Mouse (Mus musculus) G1E (cell line): ENCODE measurements around the gene Prkcg. TPM values are rescaled to one million over a fixed set of nuclear protein-coding genes. Genes with fewer than 3 reads are reported as not detected.

Source experiments
- ATAC-seq: 2 replicates; pipeline ENCODE4 v1.8.0; 2016; ENCODE audit warnings: mild to moderate bottlenecking; ENCODE audit not compliant: insufficient number of reproducible peaks, poor library complexity, low FRiP score, severe bottlenecking; ENCODE audit errors: extremely low read depth
- DNase-seq: peaks from one replicate; pipeline ENCODE4 v3.0.0; 2012; ENCODE audit warnings: low spot score
- H3K27me3 ChIP-seq: 2 replicates; pipeline ENCODE4 v1.6.1; 2012; ENCODE audit warnings: mild to moderate bottlenecking, low read length, inconsistent platforms; ENCODE audit not compliant: insufficient read depth
- H3K36me3 ChIP-seq: replicated peaks from 2 replicates; pipeline ENCODE3; 2012; ENCODE audit warnings: mild to moderate bottlenecking, inconsistent platforms
- H3K4me1 ChIP-seq: 2 replicates; pipeline ENCODE4 v1.6.1; 2012; ENCODE audit warnings: low read depth, low read length, inconsistent platforms, mixed read lengths; ENCODE audit not compliant: insufficient read depth
- H3K4me3 ChIP-seq: 2 replicates; pipeline ENCODE4 v1.5.1; 2012; ENCODE audit warnings: low read depth, mild to moderate bottlenecking, inconsistent platforms, low read length, moderate library complexity, mixed read lengths
- H3K9me3 ChIP-seq: replicated peaks from 2 replicates; pipeline ENCODE4 v1.6.1; 2012; ENCODE audit warnings: inconsistent platforms
- CTCF ChIP-seq: IDR thresholded peaks from 2 replicates; pipeline ENCODE4 v1.5.1; 2012; ENCODE audit warnings: low read depth, low read length, inconsistent platforms, mixed read lengths
- GATA1 ChIP-seq: IDR thresholded peaks from 2 replicates; pipeline ENCODE4 v1.6.1; 2012; ENCODE audit warnings: borderline replicate concordance, low read length, inconsistent platforms, mixed read lengths
- GATA2 ChIP-seq: IDR thresholded peaks from 2 replicates; pipeline ENCODE4 v1.6.1; 2012; ENCODE audit warnings: low read depth, low read length, inconsistent platforms, borderline replicate concordance
- POLR2AphosphoS5 ChIP-seq: IDR thresholded peaks from 2 replicates; pipeline ENCODE4 v1.6.1; 2012; ENCODE audit warnings: low read depth, low read length, inconsistent platforms; ENCODE audit not compliant: insufficient replicate concordance
- TAL1 ChIP-seq: conservative IDR thresholded peaks from 2 replicates; pipeline ENCODE4 v1.6.1; 2012; ENCODE audit warnings: low read depth, low read length, inconsistent platforms, mixed read lengths
- polyA plus RNA-seq: library from polyadenylated mRNA; stranded (reverse); fragments of >175 nt; gene quantifications from 2 replicates; pipeline ENCODE4 v1.2.3, GENCODE M21; 2012
- total RNA-seq, 2 experiments: library from RNA; stranded (forward) in 1 of 2; stranded (reverse) in 1 of 2; fragments of 200-1000 nt in 1 of 2; fragments of >200 nt in 1 of 2; fragmentation: Nextera tagmentation in 1 of 2; gene quantifications; 2 replicates each; pipeline ENCODE4 v1.2.3; 2014 to 2017

Prkcg gene
- total and polyA plus RNA-seq, 3 experiments, result 0.33 TPM; not detected in 2

- no peak for ATAC-seq
- TF ChIP-seq TAL1 (no peak), GATA1 (no peak), GATA2 (no peak)
- H3K36me3 ChIP-seq, result no peaks in the 10 kb centered on the region
These were observed 8.8 kb upstream of the Prkcg start for GRCm38 (mm10) chr7:3280080-3280653.

GRCm38 (mm10) chr7:3280654-3281153, 8.3 kb upstream of the Prkcg start:
- Histone ChIP-seq H3K27me3 (no peaks in the 10 kb centered on the region), H3K4me1 (no peaks in the 10 kb centered on the region), H3K9me3 (no peaks in the 10 kb centered on the region), H3K36me3 (no peaks in the 10 kb centered on the region), H3K4me3 (no peak overlapping the region)
- TF ChIP-seq POLR2AphosphoS5, result no peak
- TF ChIP-seq GATA1, result no peak
- no peak for TF ChIP-seq GATA2
- no peak for TF ChIP-seq TAL1
- no peak for TF ChIP-seq CTCF
- ATAC-seq (no peak), DNase-seq (no peak)

More at GRCm38 (mm10) chr7:3280080-3280653, 8.8 kb upstream of the Prkcg start:
- no peak overlapping the region for H3K4me3 ChIP-seq
- H3K27me3 ChIP-seq, result no peaks in the 10 kb centered on the region
- no peak for DNase-seq
- H3K9me3 ChIP-seq, result no peaks in the 10 kb centered on the region
- no peaks in the 10 kb centered on the region for H3K4me1 ChIP-seq

GRCm38 (mm10) chr7:3281741-3282140, 7.2 kb upstream of the Prkcg start:
- TF ChIP-seq GATA1, result no peak
- TF ChIP-seq POLR2AphosphoS5, result no peak
- no peak for TF ChIP-seq CTCF
- TF ChIP-seq TAL1, result no peak
- TF ChIP-seq GATA2, result no peak
- H3K36me3 ChIP-seq, result no peaks in the 10 kb centered on the region
- no peaks in the 10 kb centered on the region for H3K27me3 ChIP-seq
- H3K4me1 ChIP-seq, result no peaks in the 10 kb centered on the region
- no peaks in the 10 kb centered on the region for H3K9me3 ChIP-seq
- DNase-seq (no peak), ATAC-seq (no peak)
- no peak overlapping the region for H3K4me3 ChIP-seq

GRCm38 (mm10) chr7:3283081-3283875, 5.7 kb upstream of the Prkcg start:
- no peak for ATAC-seq
- Histone ChIP-seq H3K4me1 (no peaks in the 10 kb centered on the region), H3K4me3 (no peak overlapping the region), H3K36me3 (no peaks in the 10 kb centered on the region), H3K27me3 (no peaks in the 10 kb centered on the region), H3K9me3 (no peaks in the 10 kb centered on the region)
- DNase-seq, result no peak
- TF ChIP-seq GATA1 (no peak), POLR2AphosphoS5 (no peak), GATA2 (no peak)

DNA sequence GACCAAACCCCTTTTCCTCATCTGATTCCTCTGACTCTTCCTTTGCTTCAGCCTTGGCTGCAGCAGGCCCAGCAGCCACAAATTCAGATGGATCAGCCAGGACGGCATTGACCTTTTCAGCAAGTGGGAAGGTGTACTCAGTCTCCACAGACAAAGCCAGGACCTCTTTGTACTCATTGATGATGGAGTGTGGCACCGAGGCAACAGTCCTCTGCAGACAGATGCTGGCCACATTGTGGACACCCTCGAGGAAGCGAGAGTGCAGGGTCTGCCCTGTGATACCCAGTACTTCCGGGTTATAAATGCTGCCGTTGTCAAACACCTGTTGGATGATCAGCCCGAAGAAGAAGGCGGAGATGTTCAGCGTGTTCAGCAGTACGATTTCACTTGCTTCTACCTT, 4.4 kb upstream of the Prkcg start:
- Histone ChIP-seq H3K4me1 (no peaks in the 10 kb centered on the region), H3K36me3 (no peaks in the 10 kb centered on the region), H3K27me3 (peaks cover 5% of the 10 kb centered on the region), H3K9me3 (no peaks in the 10 kb centered on the region), H3K4me3 (no peak overlapping the region)
- DNase-seq, result no peak
- ATAC-seq, result no peak
- TF ChIP-seq CTCF (no peak), GATA1 (no peak), GATA2 (no peak), POLR2AphosphoS5 (no peak), TAL1 (no peak)

DNA sequence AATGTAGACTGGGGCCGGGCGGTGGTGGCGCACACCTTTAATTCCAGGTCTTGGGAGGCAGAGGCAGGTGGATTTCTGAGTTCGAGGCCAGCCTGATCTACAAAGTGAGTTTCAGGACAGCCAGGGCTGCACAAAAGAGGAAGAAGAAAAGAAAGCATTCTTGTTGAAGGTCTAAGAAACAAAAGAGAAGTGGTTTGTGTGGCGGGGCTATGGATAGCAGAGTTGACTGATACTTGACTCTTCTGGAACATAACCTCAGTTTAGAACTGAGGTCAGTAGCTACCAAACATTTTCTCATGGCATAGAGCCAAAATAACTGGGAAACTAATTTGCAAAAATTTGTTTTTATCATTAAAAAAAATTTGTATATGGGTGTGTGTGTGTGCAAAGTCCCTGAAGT, 2.9 kb upstream of the Prkcg start:
- no peak for TF ChIP-seq TAL1
- no peak for TF ChIP-seq POLR2AphosphoS5
- no peak for TF ChIP-seq CTCF
- TF ChIP-seq GATA1, result no peak
- TF ChIP-seq GATA2, result no peak
- no peaks in the 10 kb centered on the region for H3K36me3 ChIP-seq
- H3K27me3 ChIP-seq, result peaks cover 8% of the 10 kb centered on the region
- no peak for ATAC-seq
- no peak for DNase-seq
- no peak overlapping the region for H3K4me3 ChIP-seq
- H3K9me3 ChIP-seq, result no peaks in the 10 kb centered on the region
- H3K4me1 ChIP-seq, result no peaks in the 10 kb centered on the region
